Mouse (Mus musculus) CH12.LX (cell line): Measurements from ENCODE around the gene Rnf213. TPM values are rescaled to one million over a fixed set of nuclear protein-coding genes. Genes with fewer than 3 reads are reported as not detected.

ENCODE experiments used
- DNase-seq: peaks from one replicate; pipeline ENCODE4 v3.0.0-alpha.2; 2013; ENCODE audit errors: extremely low read depth
- H3K27ac ChIP-seq: 2 replicates; pipeline ENCODE4 v1.5.1; 2012; ENCODE audit warnings: low read depth, mild to moderate bottlenecking, control low read depth, moderate library complexity; ENCODE audit not compliant: insufficient read depth
- H3K27me3 ChIP-seq: replicated peaks from 2 replicates; pipeline ENCODE3; 2012; ENCODE audit warnings: inconsistent platforms
- H3K36me3 ChIP-seq, 2 experiments: replicated peaks in 1 of 2; 2 replicates each; pipeline versions ENCODE3 to v1.6.1; 2012; ENCODE audit warnings: inconsistent platforms in 1 of 2, low read length in 1 of 2, mild to moderate bottlenecking in 1 of 2, mixed read lengths in 1 of 2, moderate library complexity in 1 of 2; ENCODE audit not compliant: control insufficient read depth in 1 of 2, insufficient read depth in 1 of 2
- H3K4me1 ChIP-seq, 2 experiments: 2 replicates each; pipeline ENCODE4 v1.6.1; 2012; ENCODE audit warnings: inconsistent platforms in 1 of 2, moderate library complexity in 1 of 2; ENCODE audit not compliant: insufficient read depth in 2 of 2, control insufficient read depth in 1 of 2
- H3K4me2 ChIP-seq: 2 replicates; pipeline ENCODE4 v1.6.1; 2012; ENCODE audit warnings: low read depth, mild to moderate bottlenecking, control low read depth; ENCODE audit not compliant: poor library complexity, insufficient read depth, severe bottlenecking
- H3K4me3 ChIP-seq, 3 experiments: fragments of 150-350 bp in 1 of 3; sonication (generic) in 1 of 3; replicated peaks in 1 of 3; 2 replicates each; pipeline versions ENCODE3 to v1.5.1; 2011 to 2012; ENCODE audit warnings: low read depth in 2 of 3, low read length in 2 of 3, mild to moderate bottlenecking in 2 of 3, moderate library complexity in 2 of 3, control low read depth in 1 of 3, improper control_type of control experiment in 1 of 3, inconsistent platforms in 1 of 3, mixed read lengths in 1 of 3; ENCODE audit not compliant: poor library complexity in 1 of 3
- H3K79me2 ChIP-seq: replicated peaks from 2 replicates; pipeline ENCODE4 v1.6.1; 2012; ENCODE audit warnings: mild to moderate bottlenecking, moderate library complexity; ENCODE audit not compliant: control insufficient read depth, poor library complexity, insufficient read depth, severe bottlenecking; ENCODE audit errors: extremely low read depth
- H3K9ac ChIP-seq: 2 replicates; pipeline ENCODE4 v1.6.1; 2012; ENCODE audit warnings: low read depth, mild to moderate bottlenecking, control low read depth, moderate library complexity; ENCODE audit not compliant: insufficient read depth
- H3K9me3 ChIP-seq: replicated peaks from 2 replicates; pipeline ENCODE3; 2012; ENCODE audit warnings: low read length, inconsistent platforms, mixed read lengths
- BHLHE40 ChIP-seq: IDR thresholded peaks from 2 replicates; pipeline ENCODE4 v1.6.1; 2011; ENCODE audit warnings: mild to moderate bottlenecking, low read depth, low read length, improper control_type of control experiment
- CHD2 ChIP-seq: IDR thresholded peaks from 2 replicates; pipeline ENCODE4 v1.6.1; 2011; ENCODE audit warnings: low read length, improper control_type of control experiment
- EP300 ChIP-seq: IDR thresholded peaks from 2 replicates; pipeline ENCODE4 v1.6.1; 2011; ENCODE audit warnings: low read length, improper control_type of control experiment
- ETS1 ChIP-seq: conservative IDR thresholded peaks from 2 replicates; pipeline ENCODE4 v1.6.1; 2012; ENCODE audit warnings: low read depth, mild to moderate bottlenecking, inconsistent platforms, low read length, improper control_type of control experiment, moderate library complexity
- IRF4 ChIP-seq: IDR thresholded peaks from 2 replicates; pipeline ENCODE4 v1.6.1; 2014; ENCODE audit warnings: low read depth, mild to moderate bottlenecking, inconsistent platforms, low read length, improper control_type of control experiment
- JUND ChIP-seq: conservative IDR thresholded peaks from 2 replicates; pipeline ENCODE4 v1.6.1; 2011; ENCODE audit warnings: low read depth, low read length, improper control_type of control experiment
- KAT2A ChIP-seq: IDR thresholded peaks from 2 replicates; pipeline ENCODE4 v1.6.1; 2012; ENCODE audit warnings: low read length, improper control_type of control experiment, inconsistent platforms; ENCODE audit not compliant: insufficient replicate concordance
- MAX ChIP-seq: IDR thresholded peaks from 2 replicates; pipeline ENCODE4 v1.6.1; 2011; ENCODE audit warnings: low read length, improper control_type of control experiment
- MAZ ChIP-seq: IDR thresholded peaks from 2 replicates; pipeline ENCODE4 v1.6.1; 2012; ENCODE audit warnings: low read depth, mild to moderate bottlenecking, inconsistent platforms, low read length, improper control_type of control experiment, moderate library complexity
- MEF2A ChIP-seq: IDR thresholded peaks from 2 replicates; pipeline ENCODE4 v1.6.1; 2014; ENCODE audit warnings: low read depth, mild to moderate bottlenecking, inconsistent platforms, low read length, improper control_type of control experiment, borderline replicate concordance
- NELFE ChIP-seq: IDR thresholded peaks from 2 replicates; pipeline ENCODE4 v1.6.1; 2011; ENCODE audit warnings: low read depth, low read length, improper control_type of control experiment
- NRF1 ChIP-seq: IDR thresholded peaks from 2 replicates; pipeline ENCODE4 v1.6.1; 2014; ENCODE audit warnings: low read depth, mild to moderate bottlenecking, inconsistent platforms, low read length, improper control_type of control experiment, moderate library complexity
- POLR2A ChIP-seq: IDR thresholded peaks from 2 replicates; pipeline ENCODE4 v1.6.1; 2011; ENCODE audit warnings: low read depth, mild to moderate bottlenecking, improper control_type of control experiment, low read length
- POLR2AphosphoS2 ChIP-seq: IDR thresholded peaks from 2 replicates; pipeline ENCODE4 v1.6.1; 2011; ENCODE audit warnings: low read depth, low read length, improper control_type of control experiment
- RAD21 ChIP-seq: IDR thresholded peaks from 2 replicates; pipeline ENCODE4 v1.6.1; 2011; ENCODE audit warnings: low read depth, mild to moderate bottlenecking, low read length, improper control_type of control experiment, moderate library complexity
- SMC3 ChIP-seq: IDR thresholded peaks from 2 replicates; pipeline ENCODE4 v1.6.1; 2011; ENCODE audit warnings: low read depth, low read length, improper control_type of control experiment
- USF1 ChIP-seq: IDR thresholded peaks from 2 replicates; pipeline ENCODE4 v1.6.1; 2014; ENCODE audit warnings: low read depth, mild to moderate bottlenecking, inconsistent platforms, low read length, improper control_type of control experiment
- ZKSCAN1 ChIP-seq: IDR thresholded peaks from 2 replicates; pipeline ENCODE4 v1.6.1; 2012; ENCODE audit warnings: low read depth, inconsistent platforms, low read length, improper control_type of control experiment, borderline replicate concordance
- dilution Hi-C: fragments of 300-500 bp; cut with MboI; formaldehyde crosslinking; loops from 2 replicates; pipeline ENCODE4 v1.14.3; 2020; ENCODE audit warnings: low sequenced_read_pairs; ENCODE audit not compliant: extremely low pct_unique_long_range_greater_than_20kb, extremely low pct_ligation_motif_present
- in situ Hi-C: fragments of 300-500 bp; cut with MboI; formaldehyde crosslinking; loops from 3 replicates; pipeline ENCODE4 v1.14.3; 2019; ENCODE audit warnings: low sequenced_read_pairs, low pct_ligation_motif_present, low pct_unique_long_range_greater_than_20kb, mixed read lengths
- polyA plus RNA-seq: library from polyadenylated mRNA; unstranded; fragments of >175 nt; gene quantifications from 2 replicates; pipeline ENCODE4 v1.2.1, GENCODE M21; 2012; ENCODE audit warnings: low read depth; ENCODE audit not compliant: insufficient read length
- total RNA-seq, 2 experiments: library from RNA; depleted of rRNA; stranded (reverse); fragments of 300-350 nt in 1 of 2; fragments of >200 nt in 1 of 2; gene quantifications; 2 replicates each; pipeline ENCODE4 v1.2.3; 2012 to 2014

The Rnf213 gene
- total and polyA plus RNA-seq, 3 experiments = 4.2 to 23.2 (median 11.2) TPM

GRCm38 (mm10) chr11:119497451-119497850, 104.6 kb downstream of the Rnf213 start:
- Histone ChIP-seq H3K27ac (no peak overlapping the region), H3K4me1 (peaks cover 5 to 7% of the 10 kb centered on the region in 2 experiments; a peak in 3 of 4 replicates), H3K4me3 (no peak overlapping the region), H3K36me3 (peaks cover 34 to 94% of the 10 kb centered on the region in 2 experiments), H3K9me3 (no peaks in the 10 kb centered on the region), H3K9ac (no peak overlapping the region), H3K27me3 (no peaks in the 10 kb centered on the region), H3K79me2 (0 out of 2 replicates have a peak, but pooled peaks cover 3% of the 10 kb centered on the region), H3K4me2 (no peak overlapping the region)
- dilution Hi-C loops (no loop called here), in situ Hi-C loops (loop anchor here (10.0 kb wide), 1 partner anchor 487 kb away; no protein-coding TSS in a partner anchor)
- no peak for TF ChIP-seq IRF4
- no peak for TF ChIP-seq NRF1
- no peak for TF ChIP-seq EP300
- TF ChIP-seq ZKSCAN1 = no peak
- TF ChIP-seq SMC3 = no peak
- no peak for TF ChIP-seq RAD21
- no peak for TF ChIP-seq KAT2A
- no peak for TF ChIP-seq POLR2AphosphoS2
- no peak for TF ChIP-seq USF1
- no peak for TF ChIP-seq MEF2A
- no peak for TF ChIP-seq MAX
- no peak for TF ChIP-seq POLR2A
- no peak for TF ChIP-seq NELFE
- DNase-seq = no peak

GRCm38 (mm10) chr11:119499297-119499696, 106.4 kb downstream of the Rnf213 start:
- dilution Hi-C loops = no loop called here
- H3K27me3 ChIP-seq = no peaks in the 10 kb centered on the region
- in situ Hi-C loops = loop anchor here (10.0 kb wide), 1 partner anchor 486 kb away; no protein-coding TSS in a partner anchor

More at GRCm38 (mm10) chr11:119499297-119499696, 106.4 kb downstream of the Rnf213 start:
- H3K9ac ChIP-seq = no peak overlapping the region
- H3K36me3 ChIP-seq = peaks cover 50 to 98% of the 10 kb centered on the region in 2 experiments
- no peaks in the 10 kb centered on the region for H3K9me3 ChIP-seq
- no peaks in the 10 kb centered on the region for H3K4me1 ChIP-seq
- H3K27ac ChIP-seq = no peak overlapping the region
- H3K4me2 ChIP-seq = no peak overlapping the region
- no peak for DNase-seq
- H3K4me3 ChIP-seq = no peak overlapping the region
- no peaks in the 10 kb centered on the region for H3K79me2 ChIP-seq
- TF ChIP-seq JUND = no peak
- no peak for TF ChIP-seq IRF4
- TF ChIP-seq ETS1 = no peak
- TF ChIP-seq EP300 = no peak
- no peak for TF ChIP-seq CHD2
- TF ChIP-seq MAZ = no peak
- no peak for TF ChIP-seq BHLHE40
